Mouse (Mus musculus): ENCODE measurements at regions not wholly inside any gene's neighbourhood (a gene's known extent, or its start where the extent isn't known, plus 50 kb on each side); places are given as distances from the start of the nearest gene placed in this dataset.

DNA sequence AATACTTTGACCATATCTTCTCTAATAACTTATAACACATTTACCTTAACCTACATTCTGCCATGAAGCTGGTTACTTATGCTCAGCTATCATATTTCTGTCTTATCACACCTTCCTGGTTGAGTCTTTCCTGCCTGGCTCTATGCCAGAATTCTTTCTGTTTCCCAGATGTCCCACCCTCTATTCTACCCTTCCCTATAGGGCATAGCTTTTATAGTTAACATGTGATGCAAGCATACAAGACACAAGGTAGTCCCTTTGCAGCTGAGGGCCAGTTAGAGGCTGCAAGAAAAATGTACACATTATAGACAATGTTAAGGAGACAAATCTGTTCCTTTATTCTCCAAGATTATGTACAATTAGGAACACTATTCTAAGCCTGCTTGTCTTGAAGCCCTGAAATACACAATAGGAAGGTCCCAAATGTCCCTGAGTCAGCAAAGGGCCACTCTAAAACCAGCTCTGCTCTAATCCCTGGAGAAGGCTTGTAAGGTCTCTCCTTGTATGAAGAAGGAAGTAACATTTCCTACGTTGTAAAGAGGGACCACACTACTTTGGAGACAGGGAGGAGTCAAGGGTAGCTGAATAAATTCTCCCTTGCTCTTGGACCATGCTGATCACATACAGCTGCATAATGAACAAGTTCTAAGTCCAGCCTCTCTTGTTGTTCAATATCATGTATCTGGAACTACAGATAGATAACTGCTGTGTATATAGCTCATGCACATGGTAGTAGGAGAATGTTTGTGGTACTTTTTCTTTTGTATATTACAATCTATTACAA lies 745.0 kb upstream of the Agtr1b start:
- TF ChIP-seq CTCF (IDR thresholded peaks at IDR 0.05; ENCODE audit: low read depth) = no peak
- no peak for TF ChIP-seq EP300 (optimal IDR thresholded peaks at IDR 0.05)

All from stomach, postnatal 0 days (tissue).